In genomic region chr13:20905195-20905594, GRCm38 (mm10) we compare ENCODE assay signal across 26 mouse cellular contexts.
DNase-seq lines count a peak whose midpoint lies in the region; ATAC-seq lines count a peak whose summit lies in the region.
"Had no signal": no experiment of that assay in that cellular context is flagged by ENCODE, and none has a peak within 500 bp of the region (broad histone marks: within the 10 kb centered on the region; RNA-seq: fewer than 3 reads in every experiment).

No protein-coding gene starts in this region.

- WGBS in lung, embryonic 15.5 days = 39% methylated on average over 2 of the region's 2 CpGs
- 80% methylated on average over 2 of the region's 2 CpGs for WGBS in hindbrain, embryonic 11.5 days

- H3K27me3 ChIP-seq in lung, embryonic 15.5 days = no peaks in the 10 kb centered on the region
- no peaks in the 10 kb centered on the region for H3K27me3 ChIP-seq in hindbrain, embryonic 11.5 days (ENCODE audit: control insufficient read depth, insufficient read depth, low read length)
- H3K27me3 ChIP-seq: embryonic facial prominence, embryonic 12.5 days; embryonic facial prominence, embryonic 15.5 days; heart, embryonic 12.5 days; heart, embryonic 15.5 days; Patski had no signal

- peak overlapping the region; percentile 70 for H3K27ac ChIP-seq in lung, embryonic 15.5 days
- H3K27ac ChIP-seq in hindbrain, embryonic 11.5 days (ENCODE audit: low read depth, low read length) = no peak overlapping the region
- H3K27ac ChIP-seq: embryonic facial prominence, embryonic 12.5 days; embryonic facial prominence, embryonic 15.5 days; heart, embryonic 15.5 days; hindbrain, embryonic 10.5 days; hindbrain, embryonic 14.5 days had no signal

- peaks cover 15% of the 10 kb centered on the region for H3K4me1 ChIP-seq in lung, embryonic 15.5 days
- no peaks in the 10 kb centered on the region for H3K4me1 ChIP-seq in hindbrain, embryonic 11.5 days (replicated peaks; ENCODE audit: control insufficient read depth, insufficient read depth, low read length)
- H3K4me1 ChIP-seq: embryonic facial prominence, embryonic 12.5 days; embryonic facial prominence, embryonic 15.5 days had no signal

- DNase-seq in lung, adult 18-20 months = peak; percentile 69 to 79
- peak; percentile 63 for DNase-seq in lung, postnatal 10 days
- peak; percentile 80 for DNase-seq in lung, postnatal 36 days
- DNase-seq in layer of hippocampus, postnatal 36 days = no peak
- DNase-seq in right cerebral cortex, postnatal 36 days (ENCODE audit: low spot score in 2 of 2) = no peak
- DNase-seq in layer of hippocampus, adult 18-20 months (ENCODE audit: low spot score in 2 of 2) = no peak
- DNase-seq in hindbrain, embryonic 11.5 days (ENCODE audit: low spot score) = no peak
- DNase-seq: adrenal gland, postnatal 10 days; adrenal gland, postnatal 36 days; cerebellum, adult 18-20 months; cerebellum, adult 9-10 months; cerebellum, postnatal 14 days; forebrain, postnatal 0 days; gastrocnemius, postnatal 25 days; heart, adult 18-20 months; heart, postnatal 10 days; heart, postnatal 36 days had no signal

- H3K36me3 ChIP-seq in lung, embryonic 15.5 days = no peaks in the 10 kb centered on the region
- H3K36me3 ChIP-seq in hindbrain, embryonic 11.5 days (ENCODE audit: control insufficient read depth, insufficient read depth, low read length) = no peaks in the 10 kb centered on the region
- H3K36me3 ChIP-seq: embryonic facial prominence, embryonic 12.5 days; embryonic facial prominence, embryonic 15.5 days; heart, embryonic 12.5 days; heart, embryonic 15.5 days; hindbrain, embryonic 10.5 days had no signal

- H3K4me2 ChIP-seq in lung, embryonic 15.5 days = no peak overlapping the region
- H3K4me2 ChIP-seq in hindbrain, embryonic 11.5 days (replicated peaks; ENCODE audit: low read depth, low read length) = no peak overlapping the region
- H3K4me2 ChIP-seq: embryonic facial prominence, embryonic 12.5 days; embryonic facial prominence, embryonic 15.5 days; heart, embryonic 12.5 days; heart, embryonic 15.5 days; hindbrain, embryonic 14.5 days had no signal

- H3K9ac ChIP-seq in lung, embryonic 15.5 days = no peak overlapping the region
- H3K9ac ChIP-seq in hindbrain, embryonic 11.5 days (ENCODE audit: low read depth, low read length) = no peak overlapping the region
- H3K9ac ChIP-seq: embryonic facial prominence, embryonic 12.5 days; embryonic facial prominence, embryonic 15.5 days; forebrain, postnatal 0 days; heart, embryonic 12.5 days; heart, embryonic 15.5 days; hindbrain, embryonic 14.5 days had no signal

- H3K9me3 ChIP-seq in lung, embryonic 15.5 days = no peaks in the 10 kb centered on the region
- H3K9me3 ChIP-seq in hindbrain, embryonic 11.5 days (ENCODE audit: control insufficient read depth, low read length) = no peaks in the 10 kb centered on the region
- H3K9me3 ChIP-seq: embryonic facial prominence, embryonic 12.5 days; embryonic facial prominence, embryonic 15.5 days; heart, embryonic 12.5 days; heart, embryonic 15.5 days; hindbrain, embryonic 10.5 days had no signal

- ATAC-seq in lung, embryonic 15.5 days (ENCODE audit: borderline replicate concordance, extremely low read depth, low FRiP score, low TSS enrichment) = no peak
- no peak for ATAC-seq in hindbrain, embryonic 11.5 days (ENCODE audit: low FRiP score)
- ATAC-seq: forebrain, embryonic 14.5 days; forebrain, postnatal 0 days; Patski had no signal

- H3K4me3 ChIP-seq in lung, embryonic 15.5 days = no peak overlapping the region
- no peak overlapping the region for H3K4me3 ChIP-seq in hindbrain, embryonic 11.5 days (ENCODE audit: low read depth, low read length)
- H3K4me3 ChIP-seq: embryonic facial prominence, embryonic 12.5 days; embryonic facial prominence, embryonic 15.5 days; heart, embryonic 12.5 days; heart, embryonic 15.5 days; hindbrain, embryonic 10.5 days had no signal

Comparison
In these comparisons a context has a peak if more than half of its experiments do, and no peak if none do; other contexts are left out.
1. DNase-seq: peak in lung, adult 18-20 months (2 of 2), lung, postnatal 10 days (single experiment) and lung, postnatal 36 days (single experiment); none in layer of hippocampus, postnatal 36 days (0 of 2), right cerebral cortex, postnatal 36 days (0 of 2), layer of hippocampus, adult 18-20 months (0 of 2) and hindbrain, embryonic 11.5 days (single experiment).